Comparison of ENCODE assay signal across 8 mouse cellular contexts in the genomic region with DNA sequence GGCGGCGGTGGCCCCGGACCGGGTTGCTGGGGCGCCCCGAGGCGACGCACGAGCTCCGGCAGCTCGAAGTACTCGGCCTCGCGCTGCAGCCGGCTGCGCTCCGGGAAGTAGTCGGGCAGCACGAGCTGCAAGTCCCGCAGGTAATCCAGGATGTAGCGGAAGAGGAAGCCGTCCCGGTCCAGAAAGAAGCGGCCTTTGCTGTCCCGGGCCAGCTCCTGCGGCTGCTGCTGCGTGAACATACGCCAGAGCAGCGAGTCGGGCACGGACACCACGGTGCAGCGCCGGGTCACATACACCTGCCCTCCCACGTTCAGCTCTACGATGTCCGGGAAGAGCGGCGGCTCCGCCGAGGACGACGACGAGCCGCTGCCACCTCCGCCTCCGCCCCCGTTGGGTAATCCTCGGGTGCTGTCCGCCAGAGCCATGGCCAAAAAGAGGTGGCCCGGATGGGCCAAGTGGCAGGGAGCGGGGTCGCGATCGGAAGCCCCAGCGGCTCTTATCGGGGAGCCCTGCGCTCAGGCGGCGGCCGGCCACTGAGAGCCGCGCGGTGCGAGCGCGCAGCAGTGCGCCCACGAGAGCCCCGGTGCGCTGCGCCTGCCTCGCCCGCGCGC. TPM values are rescaled to one million over a fixed set of nuclear protein-coding genes. Genes with fewer than 3 reads are reported as not detected.
A peak's percentile ranks its signal among the peaks of the same experiment; 100 is the strongest.
DNase-seq lines count a peak whose midpoint lies in the region; ATAC-seq and TF ChIP-seq lines count a peak whose summit lies in the region.

No protein-coding gene starts in this region.

- peak overlapping the region; percentile 95 for H3K4me2 ChIP-seq in intestine, postnatal 0 days (replicated peaks; ENCODE audit: low read depth)
- peak overlapping the region; percentile 97 for H3K4me2 ChIP-seq in neural tube, embryonic 11.5 days (ENCODE audit: low read depth)

- intact Hi-C loops in left cerebral cortex, postnatal 36 days (cut with DNase I), result loop anchor here (5.0 kb wide), 4 partner anchors 80 to 800 kb away; no protein-coding TSS in a partner anchor

- WGBS in intestine, postnatal 0 days, result under 1% methylated on average over 70 of the region's 76 CpGs
- WGBS in neural tube, embryonic 11.5 days, result under 1% methylated on average over 70 of the region's 76 CpGs

- no peaks in the 10 kb centered on the region for H3K9me3 ChIP-seq in intestine, postnatal 0 days (ENCODE audit: control insufficient read depth)
- H3K9me3 ChIP-seq in neural tube, embryonic 11.5 days (ENCODE audit: control insufficient read depth, low read length), result no peaks in the 10 kb centered on the region

- H3K27me3 ChIP-seq in intestine, postnatal 0 days (replicated peaks; ENCODE audit: control insufficient read depth, insufficient read depth, low read length), result peaks cover 7% of the 10 kb centered on the region; the same call in 1 of the 2 replicates
- 0 out of 2 replicates have a peak, but pooled peaks cover 3% of the 10 kb centered on the region for H3K27me3 ChIP-seq in neural tube, embryonic 11.5 days (ENCODE audit: control insufficient read depth, insufficient read depth, low read length)

- peak overlapping the region; percentile 62 for H3K9ac ChIP-seq in intestine, postnatal 0 days (ENCODE audit: low read depth, low read length)
- peak overlapping the region; percentile 65 for H3K9ac ChIP-seq in neural tube, embryonic 11.5 days (ENCODE audit: low read length)

- H3K4me3 ChIP-seq in intestine, postnatal 0 days (ENCODE audit: low read depth, low read length), result peak overlapping the region; percentile 64
- peak overlapping the region; percentile 62 for H3K4me3 ChIP-seq in neural tube, embryonic 11.5 days (ENCODE audit: low read depth, low read length)

- no peak for TF ChIP-seq CTCF in intestine, postnatal 0 days (IDR thresholded peaks at IDR 0.05; ENCODE audit: low read depth)

- DNase-seq in urinary bladder, adult 18-20 months (ENCODE audit: low spot score in 2 of 2), result peak; percentile 40 to 79
- DNase-seq in urinary bladder, postnatal 14 days (ENCODE audit: low spot score), result no peak
- peak; percentile 53 to 62 for DNase-seq in cerebellum, postnatal 36 days
- peak; percentile 51 for DNase-seq in gastrocnemius, postnatal 25 days
- peak; percentile 73 to 74 for DNase-seq in left cerebral cortex, postnatal 36 days (ENCODE audit: low spot score in 2 of 2)
- no peak for DNase-seq in neural tube, embryonic 11.5 days (ENCODE audit: low spot score)
- no peak for DNase-seq in adipocyte (ENCODE audit: low spot score)

- H3K36me3 ChIP-seq in intestine, postnatal 0 days (ENCODE audit: control insufficient read depth, insufficient read depth), result no peaks in the 10 kb centered on the region
- H3K36me3 ChIP-seq in neural tube, embryonic 11.5 days (ENCODE audit: control insufficient read depth, insufficient read depth, low read length), result no peaks in the 10 kb centered on the region

- peak; percentile 43 for ATAC-seq in intestine, postnatal 0 days
- ATAC-seq in neural tube, embryonic 11.5 days (ENCODE audit: insufficient read depth, low FRiP score, low TSS enrichment), result peak; percentile 46

- H3K27ac ChIP-seq in intestine, postnatal 0 days (ENCODE audit: low read depth, low read length), result peak overlapping the region; percentile 80
- peak overlapping the region; percentile 60 for H3K27ac ChIP-seq in neural tube, embryonic 11.5 days (ENCODE audit: low read depth, low read length)

- H3K4me1 ChIP-seq in intestine, postnatal 0 days (replicated peaks; ENCODE audit: control insufficient read depth, insufficient read depth, low read length), result peaks cover 7% of the 10 kb centered on the region; the same call in 1 of the 2 replicates
- H3K4me1 ChIP-seq in neural tube, embryonic 11.5 days (ENCODE audit: control insufficient read depth, insufficient read depth, low read length), result no peaks in the 10 kb centered on the region

RNA-seq across cellular contexts. Expression of gene Kctd12, which starts 0.3 kb away (rescaled TPM):
- 10 to 100 TPM in 1 of 2 experiments, 1 to 10 TPM in 1; 7.6 to 11.4 TPM for total RNA-seq in gastrocnemius, postnatal 25 days (2021)
- 6.4 and 7.0 TPM in 2 replicates for polyA plus RNA-seq in intestine, postnatal 0 days (2015; fragmentation: Nextera tagmentation; extraction: Ambion mirVana)
- total RNA-seq in left cerebral cortex, postnatal 36 days (2021), result 10 to 100 TPM; 42.4 to 48.6 TPM
- polyA plus RNA-seq in neural tube, embryonic 11.5 days (2014; fragmentation: Nextera tagmentation; extraction: Ambion mirVana), result 9.3 and 14.3 TPM in 2 replicates

Comparison
In these comparisons a context has a peak if more than half of its experiments do, and no peak if none do; other contexts are left out.
1. DNase-seq: peak in urinary bladder, adult 18-20 months (2 of 2), cerebellum, postnatal 36 days (2 of 2), gastrocnemius, postnatal 25 days (single experiment) and left cerebral cortex, postnatal 36 days (2 of 2); none in urinary bladder, postnatal 14 days (single experiment), neural tube, embryonic 11.5 days (single experiment) and adipocyte (single experiment).